Mouse (Mus musculus) c-Kit-negative CD71-positive TER-119-positive erythroid progenitor cells, embryonic 14.5 days (primary cell): Measurements from ENCODE around the gene St6gal1.

Experiments
- DNase-seq: peaks from one replicate; pipeline ENCODE4 v3.0.0-alpha.2; 2013; ENCODE audit warnings: low read depth, low spot score

The St6gal1 gene

GRCm38 (mm10) chr16:23223871-23224469 is 570 bp upstream of the St6gal1 start:
- DNase-seq, result no peak

GRCm38 (mm10) chr16:23225069-23225721 is 655 bp downstream of the St6gal1 start:
- DNase-seq, result no peak

GRCm38 (mm10) chr16:23225821-23226600 is 1.5 kb downstream of the St6gal1 start:
- DNase-seq, result no peak

DNA sequence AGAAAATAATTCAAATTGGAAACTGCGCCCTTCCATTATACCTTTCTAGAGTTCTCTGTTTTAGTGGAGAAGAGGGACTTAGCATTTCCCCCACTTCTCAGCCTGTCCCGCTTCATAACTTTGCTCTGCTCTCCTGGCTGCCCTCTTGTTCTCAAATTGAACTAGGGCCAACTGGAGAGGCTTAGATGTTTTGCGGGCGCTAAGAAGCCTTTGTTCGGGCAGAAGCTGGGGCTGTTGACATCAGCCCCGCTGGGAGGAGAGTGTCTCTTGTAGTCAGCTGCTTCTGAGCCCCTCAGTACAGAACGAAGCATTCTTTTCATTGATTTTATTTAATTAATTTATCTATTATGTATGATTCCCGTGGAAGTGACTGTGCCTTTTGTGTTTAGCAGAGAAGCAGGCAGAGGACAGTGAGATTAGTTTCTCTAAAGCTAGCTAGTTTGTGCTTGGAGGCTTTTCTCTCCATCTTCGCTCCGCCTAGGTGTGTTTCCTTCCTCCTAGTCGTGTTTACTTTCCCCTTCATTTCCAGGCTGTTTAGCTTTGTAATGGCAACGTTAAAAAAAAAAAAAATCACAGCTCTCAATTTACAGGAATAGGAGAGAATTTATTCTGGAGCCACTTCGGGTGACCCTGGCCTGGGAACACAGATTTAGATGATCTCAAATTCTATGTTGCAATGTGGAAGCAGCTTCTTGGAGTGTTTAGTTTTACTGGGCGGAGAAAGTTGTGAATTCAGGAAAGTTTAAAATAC is 2.2 kb downstream of the St6gal1 start:
- DNase-seq, result no peak

GRCm38 (mm10) chr16:23227851-23228250 is 3.3 kb downstream of the St6gal1 start:
- DNase-seq, result no peak

DNA sequence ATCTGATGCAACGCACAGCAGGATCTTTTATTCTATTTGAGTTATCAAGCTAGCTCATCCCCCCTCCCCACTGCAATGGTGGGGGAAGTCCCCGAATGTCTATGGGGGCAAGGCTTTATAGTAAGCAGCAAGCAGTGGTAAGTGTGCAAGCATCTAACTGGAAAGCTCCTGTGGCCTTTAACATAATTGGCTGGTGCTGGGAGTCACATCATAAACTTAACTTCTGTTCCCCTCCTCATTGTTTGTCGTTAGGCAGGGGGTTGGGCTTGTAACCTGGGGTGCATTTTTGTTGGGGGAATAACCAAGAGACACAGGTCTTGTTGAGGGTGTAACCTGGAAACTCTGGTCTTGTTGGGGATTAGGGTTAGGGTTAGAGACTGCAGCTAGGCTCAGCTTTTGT is 3.9 kb downstream of the St6gal1 start:
- no peak for DNase-seq

DNA sequence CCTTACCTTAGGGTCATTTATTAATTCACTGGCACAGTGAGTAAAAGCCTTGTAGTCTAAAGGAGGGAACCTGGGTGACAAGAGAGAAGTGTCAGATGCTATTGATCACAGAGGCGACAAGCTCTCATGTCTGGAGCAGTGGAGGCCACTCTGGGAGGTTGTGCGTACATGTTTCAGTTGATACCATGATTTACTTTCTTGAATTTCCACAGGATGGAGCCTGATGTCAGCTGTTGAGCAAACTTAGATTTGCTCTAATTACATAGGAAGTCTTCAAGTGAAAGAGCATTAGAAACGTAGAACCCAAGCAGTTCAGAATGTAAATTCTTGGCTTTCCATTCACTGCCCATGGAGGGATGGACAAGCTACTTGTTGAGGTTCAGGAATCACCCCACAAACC is 5.4 kb downstream of the St6gal1 start:
- no peak for DNase-seq

DNA sequence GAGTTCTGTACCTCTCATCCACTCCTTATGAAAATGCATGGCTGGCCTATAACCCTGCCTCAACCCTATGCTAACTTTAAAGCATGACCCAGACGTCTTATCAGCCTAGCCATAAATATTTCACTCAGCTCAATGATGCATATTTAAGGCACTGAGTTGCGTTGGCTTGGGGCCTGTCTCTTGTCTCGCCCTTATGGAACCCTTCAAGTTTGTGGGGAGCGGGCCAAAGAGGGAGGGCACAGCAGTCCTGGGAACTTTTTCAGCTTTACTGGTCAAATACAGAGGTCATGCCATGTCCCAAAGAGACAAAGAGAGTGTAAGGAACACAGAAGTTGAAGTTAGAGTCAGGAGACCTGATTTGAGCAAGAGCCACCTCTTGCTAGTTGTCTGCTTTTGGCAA is 6.6 kb downstream of the St6gal1 start:
- DNase-seq, result no peak

DNA sequence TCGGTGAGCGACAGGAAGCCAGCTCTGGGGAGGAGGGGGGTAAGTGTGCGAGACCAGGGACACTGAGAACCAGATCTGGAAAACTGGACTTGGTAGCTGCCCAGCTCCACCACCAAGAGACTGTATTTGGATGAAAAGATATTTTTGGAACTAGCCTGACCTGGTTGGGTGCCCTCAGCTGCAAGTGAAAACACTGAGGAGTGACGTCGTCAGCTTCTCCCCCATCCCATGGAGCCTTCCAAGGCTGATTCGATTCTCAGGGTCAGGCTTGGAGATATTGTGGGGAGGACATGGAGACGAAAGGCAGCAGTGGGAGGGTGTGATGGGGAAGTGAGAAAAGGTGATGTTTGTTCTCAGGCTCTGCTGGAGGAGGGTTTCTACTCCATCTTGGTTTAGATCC is 8.2 kb downstream of the St6gal1 start:
- no peak for DNase-seq

- no peak for DNase-seq
These were observed 9.0 kb downstream of the St6gal1 start for GRCm38 (mm10) chr16:23233496-23233895.

- DNase-seq, result no peak
These were observed 10.0 kb downstream of the St6gal1 start for GRCm38 (mm10) chr16:23234557-23234956.

GRCm38 (mm10) chr16:23235173-23235694 is 10.7 kb downstream of the St6gal1 start:
- no peak for DNase-seq

GRCm38 (mm10) chr16:23239583-23239982 is 15.0 kb downstream of the St6gal1 start:
- no peak for DNase-seq

DNA sequence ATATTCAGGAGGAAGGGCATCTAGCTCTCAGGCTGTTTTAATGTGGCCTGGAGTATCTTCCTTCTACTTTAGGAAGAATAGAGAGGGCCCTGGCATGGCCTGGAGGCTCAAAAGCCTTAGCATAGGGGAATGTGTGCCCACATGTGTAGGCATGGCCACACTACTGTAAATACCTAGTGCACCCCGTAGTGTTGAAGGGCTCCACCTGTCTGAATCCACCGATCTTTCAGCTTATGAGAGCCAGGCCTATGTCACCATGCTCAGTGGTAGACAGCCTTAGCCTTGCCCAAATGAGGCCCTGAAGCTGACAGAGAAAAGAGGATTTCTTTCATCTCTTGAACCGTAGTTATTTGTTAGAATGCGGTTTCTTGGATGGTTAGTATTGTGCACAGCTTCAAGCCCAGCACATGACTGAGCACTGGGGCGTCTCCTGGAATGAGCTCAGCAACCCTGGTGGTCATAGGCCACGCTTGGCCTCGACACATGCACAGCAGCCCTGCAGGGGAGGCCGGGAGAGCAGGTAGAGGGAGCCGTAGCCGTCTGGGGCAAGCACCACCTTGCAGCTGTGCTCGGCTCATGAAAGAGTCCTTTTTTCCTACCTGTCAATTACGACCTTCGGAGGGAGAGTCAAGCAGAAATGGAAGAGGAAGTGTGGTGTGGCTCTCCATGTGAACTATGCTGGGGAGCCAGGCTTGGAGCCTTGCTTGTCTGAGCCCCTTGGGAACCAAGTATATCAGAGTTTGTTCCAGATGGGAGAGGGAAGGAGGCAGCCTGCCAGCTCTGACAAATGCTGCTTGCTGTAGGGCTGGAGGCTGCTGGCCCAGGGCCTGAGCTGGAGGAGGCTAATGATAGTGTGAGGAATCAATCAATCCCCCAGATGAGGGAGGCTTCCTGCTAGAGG is 15.8 kb downstream of the St6gal1 start:
- no peak for DNase-seq

GRCm38 (mm10) chr16:23240950-23241259 is 16.4 kb downstream of the St6gal1 start:
- DNase-seq, result no peak

DNA sequence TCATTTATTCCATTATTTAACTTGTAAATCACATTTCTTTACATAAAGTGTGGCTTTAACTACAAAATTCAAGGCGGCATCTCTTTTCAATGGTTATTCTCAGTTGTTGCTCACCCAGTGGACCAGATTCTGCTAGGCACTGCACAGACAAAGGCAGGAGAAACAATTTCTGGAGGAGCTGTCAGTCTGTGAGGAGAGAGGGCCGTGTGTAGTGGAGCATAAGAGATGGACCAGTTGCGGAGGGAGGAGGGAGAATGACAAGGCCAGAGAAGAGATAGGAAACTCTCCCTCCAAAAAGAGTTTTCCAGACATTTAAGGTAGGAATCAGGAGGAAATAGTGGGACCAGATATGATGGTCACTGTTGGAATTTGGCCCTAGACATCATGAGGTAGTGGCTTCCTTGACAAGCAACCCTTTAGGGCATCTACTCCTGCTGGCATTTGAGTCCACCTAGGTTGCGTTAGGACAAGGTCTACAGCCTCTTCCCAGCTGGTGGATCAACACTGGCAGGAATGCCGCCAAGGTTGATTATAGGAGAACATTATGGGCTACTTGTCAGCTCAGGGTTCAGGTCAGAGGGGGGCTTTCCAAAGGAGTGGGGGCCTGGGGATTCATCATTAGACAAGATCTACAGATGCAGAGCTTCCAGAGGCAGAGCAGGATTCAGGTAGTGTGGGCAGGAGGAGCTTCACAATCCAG is 19.3 kb downstream of the St6gal1 start:
- DNase-seq, result no peak

DNA sequence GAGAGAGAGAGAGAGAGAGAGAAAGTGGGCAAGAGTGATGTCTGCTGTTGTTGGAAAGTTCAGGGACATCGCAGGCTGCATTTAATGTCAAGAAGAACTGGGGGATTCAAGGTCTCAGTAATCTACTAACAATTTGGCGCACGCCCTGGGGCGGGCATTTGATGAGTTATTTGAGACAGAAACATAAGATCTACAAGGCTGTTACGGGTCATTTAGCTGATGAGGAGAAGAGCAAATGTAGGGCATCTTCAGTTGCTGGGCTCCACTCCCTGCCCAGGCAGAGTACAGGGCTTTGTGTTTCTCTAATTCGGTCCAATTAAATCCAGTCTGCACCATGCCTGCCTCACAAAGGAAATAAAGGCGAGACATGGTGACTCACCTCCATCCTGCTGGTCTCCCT is 19.9 kb downstream of the St6gal1 start:
- DNase-seq, result no peak

GRCm38 (mm10) chr16:23249285-23249684 is 24.7 kb downstream of the St6gal1 start:
- no peak for DNase-seq

DNA sequence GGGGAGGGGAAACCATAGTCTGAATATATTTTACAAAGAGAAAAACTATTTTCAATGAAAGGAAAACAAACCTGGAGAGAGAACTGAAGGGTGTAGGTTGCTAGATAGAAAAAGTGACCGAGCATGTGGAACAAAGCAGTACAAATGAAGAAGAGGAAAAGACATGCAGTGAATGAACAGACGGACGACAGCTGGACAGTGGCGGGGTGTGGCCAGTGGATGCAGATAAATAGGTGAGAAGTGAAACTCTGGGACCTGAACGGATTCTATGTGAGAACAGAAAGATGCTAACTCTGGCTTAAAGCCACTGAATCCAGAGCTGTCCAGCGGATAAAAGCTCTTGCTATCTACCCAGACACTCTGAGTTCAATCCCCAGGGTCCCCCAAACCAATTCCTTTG is 25.2 kb downstream of the St6gal1 start:
- no peak for DNase-seq
